Mouse (Mus musculus): ENCODE measurements around the gene Rpl13a.

- no peak for TF ChIP-seq POLR2A (IDR thresholded peaks at IDR 0.05; ENCODE audit: low read depth, low read length)
- no peak for TF ChIP-seq CTCF (IDR thresholded peaks at IDR 0.05; ENCODE audit: extremely low read depth, insufficient read length, insufficient replicate concordance, low read depth, low read length)
These were observed 38.4 kb upstream of the Rpl13a start for GRCm38 (mm10) chr7:45166950-45167401.
